In the genomic region with DNA sequence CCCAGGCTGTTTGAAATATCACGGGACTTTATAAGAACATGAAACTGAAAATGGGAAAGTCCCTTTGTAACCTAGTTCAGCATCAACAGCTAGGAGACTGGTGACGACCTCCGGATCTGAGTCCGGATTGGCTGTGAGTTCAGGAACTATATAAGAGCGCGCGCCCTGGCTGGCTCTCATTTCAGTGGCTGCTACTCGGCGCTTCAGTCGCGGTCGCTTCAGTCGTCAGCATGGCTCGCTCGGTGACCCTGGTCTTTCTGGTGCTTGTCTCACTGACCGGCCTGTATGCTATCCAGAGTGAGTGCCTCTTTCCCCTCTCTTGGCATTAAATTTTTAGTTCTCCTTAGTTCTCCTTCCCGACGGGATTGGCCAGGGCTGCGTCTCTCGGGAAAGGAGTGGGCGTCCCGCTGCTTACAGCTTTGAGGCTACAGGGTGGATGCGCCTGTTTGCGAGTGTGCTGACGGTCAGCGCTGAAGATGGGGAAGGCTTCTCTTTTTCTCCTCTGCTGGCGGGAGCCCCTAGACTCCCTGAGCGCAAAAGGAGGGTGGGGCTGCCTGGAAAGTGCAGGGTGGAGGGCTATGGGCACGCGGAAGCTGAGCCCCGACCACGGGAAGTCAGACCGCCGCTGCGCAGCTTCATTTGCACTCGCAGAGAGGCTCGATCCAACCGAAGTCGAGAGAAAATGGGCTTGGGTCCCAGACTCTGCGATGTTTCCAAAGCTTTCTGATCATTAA, we compare ENCODE assay signal across 8 mouse cellular contexts. TPM values are rescaled to one million over a fixed set of nuclear protein-coding genes. Genes with fewer than 3 reads are reported as not detected.
DNase-seq lines count a peak whose midpoint lies in the region; ATAC-seq and TF ChIP-seq lines count a peak whose summit lies in the region.

A gene (plus strand): TSS at position 179 of the 734 bp plus-strand sequence.

- in situ Hi-C loops in Patski (cut with MboI; ENCODE audit: low pct_unique_long_range_greater_than_20kb): no loop called here

- H3K9me3 ChIP-seq in hindbrain, embryonic 13.5 days: no peaks in the 10 kb centered on the region

- H3K27me3 ChIP-seq in Patski: no peaks in the 10 kb centered on the region
- H3K27me3 ChIP-seq in hindbrain, embryonic 13.5 days: 0 out of 2 replicates have a peak, but pooled peaks cover 7% of the 10 kb centered on the region

- peak within 1 kb of the TSS; percentile 73; the same call in 1 of the 2 replicates for H3K27ac ChIP-seq in hindbrain, embryonic 13.5 days

- peak; percentile 66 for DNase-seq in Patski (ENCODE audit: low read depth, low spot score)
- peak; percentile 95 for DNase-seq in cerebellum, postnatal 14 days
- DNase-seq in frontal cortex, postnatal 14 days (ENCODE audit: low spot score in 2 of 2): peak; percentile 83 to 88
- DNase-seq in layer of hippocampus, postnatal 25 days (ENCODE audit: extremely low spot score in 1 of 2, low spot score in 1 of 2): peak; percentile 86 to 89
- DNase-seq in lung, postnatal 25 days (ENCODE audit: low spot score): peak; percentile 97
- peak; percentile 96 for DNase-seq in retina, embryonic 14.5 days (ENCODE audit: low spot score)
- DNase-seq in thymus, postnatal 4 days: peak; percentile 93

- peak within 1 kb of the TSS; percentile 65 for H3K4me3 ChIP-seq in hindbrain, embryonic 13.5 days

- H3K4me1 ChIP-seq in hindbrain, embryonic 13.5 days (replicated peaks): peaks cover 10% of the 10 kb centered on the region

- ATAC-seq in Patski: peak; percentile 97
- ATAC-seq in hindbrain, embryonic 13.5 days (ENCODE audit: low FRiP score): peak; percentile 98

- H3K36me3 ChIP-seq in hindbrain, embryonic 13.5 days: no peaks in the 10 kb centered on the region

- POLR2A ChIA-PET in Patski (lab: Charles Lee): interaction anchor here (1.0 to 1.2 kb wide), 3 partner anchors 12 to 30 kb away, joined by 3 to 10 read pairs (median 4); a partner anchor contains a TSS

- WGBS in hindbrain, embryonic 13.5 days: under 1% methylated on average over 40 of the region's 40 CpGs

- H3K9ac ChIP-seq in hindbrain, embryonic 13.5 days: peak within 1 kb of the TSS; percentile 79

- CTCF ChIA-PET in Patski (lab: Charles Lee): interaction anchor here (1.4 to 1.5 kb wide), 2 partner anchors 14 to 23 kb away, joined by 3 to 5 read pairs; no protein-coding TSS in a partner anchor

- H3K4me2 ChIP-seq in hindbrain, embryonic 13.5 days: peak within 1 kb of the TSS; percentile 94

- no peak for TF ChIP-seq CTCF in Patski (IDR thresholded peaks at IDR 0.05)

RNA-seq across cellular contexts. Expression of the gene that starts here (rescaled TPM):
- polyA plus RNA-seq in Patski (2021): 598 TPM
- polyA plus RNA-seq in hindbrain, embryonic 13.5 days (2015; fragmentation: Nextera tagmentation; extraction: Ambion mirVana): 112 and 119 TPM in 2 replicates
- total RNA-seq in layer of hippocampus, postnatal 25 days (2021): 100 to 1,000 TPM in 1 of 2 experiments, 10 to 100 TPM in 1; 99.1 to 104 TPM

Comparison
In these comparisons a context has a peak if more than half of its experiments do, and no peak if none do; other contexts are left out.
1. Peak in every context shown above with its lines: DNase-seq, ATAC-seq, H3K4me3 ChIP-seq and H3K27ac ChIP-seq.